Mouse (Mus musculus): ENCODE data around the gene Comp. TPM values are rescaled to one million over a fixed set of nuclear protein-coding genes. Genes with fewer than 3 reads are reported as not detected.

Gene Comp
- polyA plus RNA-seq, 1 experiment from 2014 or later, result 0.68 TPM

DNA sequence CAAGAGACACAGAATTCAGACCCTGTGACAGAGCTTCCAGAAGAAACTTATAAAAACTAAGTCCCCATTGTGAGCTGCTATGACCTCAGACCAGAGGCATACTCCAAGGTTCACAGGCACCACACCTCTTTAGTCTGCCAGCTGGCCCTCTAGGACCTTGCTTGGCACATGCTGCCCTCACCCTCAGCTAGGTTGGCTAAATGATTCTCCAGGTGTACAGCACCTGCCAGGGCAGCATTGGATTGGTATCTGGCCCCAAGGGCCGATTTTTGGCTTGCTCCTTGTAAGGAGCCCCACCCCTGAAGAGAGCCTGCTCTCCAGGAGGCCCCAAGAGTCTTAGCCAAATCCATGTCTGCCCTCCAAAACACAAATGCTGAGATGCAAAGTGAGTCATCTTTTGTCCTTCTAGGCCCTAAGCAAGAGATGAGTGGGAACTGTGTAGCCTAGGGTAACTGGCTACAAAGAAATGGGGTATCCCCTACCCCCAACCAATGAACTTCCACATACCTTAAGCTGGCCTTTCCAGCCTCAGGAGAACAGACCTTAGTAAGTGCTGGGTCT, 25.4 kb upstream of the Comp start:
- peaks cover 20% of the 10 kb centered on the region for H3K4me1 ChIP-seq (replicated peaks; ENCODE audit: control insufficient read depth, insufficient read depth, low read length)
- no peak overlapping the region for H3K27ac ChIP-seq (ENCODE audit: low read length)
- no peak overlapping the region for H3K9ac ChIP-seq (ENCODE audit: low read length)
- H3K27me3 ChIP-seq (ENCODE audit: control insufficient read depth, insufficient read depth, low read depth, low read length), result no peaks in the 10 kb centered on the region
- no peak overlapping the region for H3K4me2 ChIP-seq (ENCODE audit: low read depth, low read length)
- H3K36me3 ChIP-seq (ENCODE audit: control insufficient read depth, insufficient read depth, low read length), result peaks cover 7% of the 10 kb centered on the region
- 59% methylated on average over 1 of the region's 1 CpGs for WGBS
- no peaks in the 10 kb centered on the region for H3K9me3 ChIP-seq (ENCODE audit: control insufficient read depth, low read length)
- no peak for ATAC-seq (ENCODE audit: low read depth)
- no peak overlapping the region for H3K4me3 ChIP-seq (ENCODE audit: low read length)

- Histone ChIP-seq H3K9ac (ENCODE audit: low read length) (peak overlapping the region; percentile 99), H3K27ac (ENCODE audit: low read length) (no peak overlapping the region), H3K4me2 (ENCODE audit: low read depth, low read length) (peak overlapping the region; percentile 76), H3K9me3 (ENCODE audit: control insufficient read depth, low read length) (no peaks in the 10 kb centered on the region), H3K27me3 (ENCODE audit: control insufficient read depth, insufficient read depth, low read depth, low read length) (no peaks in the 10 kb centered on the region), H3K4me1 (replicated peaks; ENCODE audit: control insufficient read depth, insufficient read depth, low read length) (peaks cover 30% of the 10 kb centered on the region), H3K36me3 (ENCODE audit: control insufficient read depth, insufficient read depth, low read length) (no peaks in the 10 kb centered on the region), H3K4me3 (ENCODE audit: low read length) (peak overlapping the region; percentile 99)
- no peak for ATAC-seq (ENCODE audit: low read depth)
- 34% methylated on average over 15 of the region's 15 CpGs for WGBS
These were observed 22.0 kb upstream of the Comp start for GRCm38 (mm10) chr8:70351035-70351999.

DNA sequence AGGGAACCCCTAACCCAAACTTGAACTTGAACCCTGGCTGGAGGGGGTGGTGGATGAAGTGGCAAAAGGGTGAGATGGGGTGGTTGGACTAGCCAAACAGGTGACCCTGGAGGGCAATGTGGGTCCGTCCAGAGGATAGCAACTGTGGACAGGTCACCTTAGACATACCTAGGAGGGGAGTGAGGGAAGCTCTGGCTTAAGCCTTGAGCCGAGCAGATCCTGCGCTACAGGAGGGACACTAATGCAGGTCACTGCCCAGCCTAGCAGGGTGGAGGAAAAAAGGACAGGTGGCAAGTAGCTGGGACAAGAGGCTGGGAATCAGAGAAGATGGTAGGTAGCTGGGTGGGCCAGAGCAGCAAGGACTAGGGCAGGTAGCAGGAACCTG, 21.4 kb upstream of the Comp start:
- WGBS, result 8% methylated on average over 3 of the region's 3 CpGs
- Histone ChIP-seq H3K4me3 (ENCODE audit: low read length) (peak overlapping the region; percentile 99), H3K9me3 (ENCODE audit: control insufficient read depth, low read length) (no peaks in the 10 kb centered on the region), H3K27me3 (ENCODE audit: control insufficient read depth, insufficient read depth, low read depth, low read length) (no peaks in the 10 kb centered on the region), H3K4me2 (ENCODE audit: low read depth, low read length) (peak overlapping the region; percentile 76), H3K27ac (ENCODE audit: low read length) (no peak overlapping the region), H3K4me1 (replicated peaks; ENCODE audit: control insufficient read depth, insufficient read depth, low read length) (peaks cover 30% of the 10 kb centered on the region), H3K36me3 (ENCODE audit: control insufficient read depth, insufficient read depth, low read length) (no peaks in the 10 kb centered on the region), H3K9ac (ENCODE audit: low read length) (peak overlapping the region; percentile 99)
- no peak for ATAC-seq (ENCODE audit: low read depth)

- Histone ChIP-seq H3K36me3 (ENCODE audit: control insufficient read depth, insufficient read depth, low read length) (no peaks in the 10 kb centered on the region), H3K27ac (ENCODE audit: low read length) (peak overlapping the region; percentile 90), H3K4me2 (ENCODE audit: low read depth, low read length) (peak overlapping the region; percentile 76), H3K4me3 (ENCODE audit: low read length) (peak overlapping the region; percentile 99), H3K27me3 (ENCODE audit: control insufficient read depth, insufficient read depth, low read depth, low read length) (no peaks in the 10 kb centered on the region), H3K4me1 (replicated peaks; ENCODE audit: control insufficient read depth, insufficient read depth, low read length) (peaks cover 30% of the 10 kb centered on the region), H3K9ac (ENCODE audit: low read length) (peak overlapping the region; percentile 99), H3K9me3 (ENCODE audit: control insufficient read depth, low read length) (no peaks in the 10 kb centered on the region)
- WGBS, result under 1% methylated on average over 50 of the region's 64 CpGs
- peak; percentile 52 for ATAC-seq (ENCODE audit: low read depth)
These were observed 20.7 kb upstream of the Comp start for GRCm38 (mm10) chr8:70352657-70353151.

- Histone ChIP-seq H3K36me3 (ENCODE audit: control insufficient read depth, insufficient read depth, low read length) (no peaks in the 10 kb centered on the region), H3K9me3 (ENCODE audit: control insufficient read depth, low read length) (no peaks in the 10 kb centered on the region), H3K4me3 (ENCODE audit: low read length) (peak within 1 kb of the TSS; percentile 99), H3K27ac (ENCODE audit: low read length) (peak within 1 kb of the TSS; percentile 90), H3K9ac (ENCODE audit: low read length) (peak within 1 kb of the TSS; percentile 99), H3K27me3 (ENCODE audit: control insufficient read depth, insufficient read depth, low read depth, low read length) (no peaks in the 10 kb centered on the region), H3K4me2 (ENCODE audit: low read depth, low read length) (peak within 1 kb of the TSS; percentile 86), H3K4me1 (replicated peaks; ENCODE audit: control insufficient read depth, insufficient read depth, low read length) (peaks cover 30% of the 10 kb centered on the region)
- peak; percentile 94 for ATAC-seq (ENCODE audit: low read depth)
- under 1% methylated on average over 46 of the region's 69 CpGs for WGBS
These were observed 20.1 kb upstream of the Comp start, which contains the start of gene Upf1 for GRCm38 (mm10) chr8:70353194-70353817. Gene Upf1 (minus strand): TSS chr8:70353278.

- Histone ChIP-seq H3K9ac (ENCODE audit: low read length) (peak overlapping the region; percentile 75), H3K36me3 (ENCODE audit: control insufficient read depth, insufficient read depth, low read length) (no peaks in the 10 kb centered on the region), H3K27ac (ENCODE audit: low read length) (peak overlapping the region; percentile 90), H3K4me2 (ENCODE audit: low read depth, low read length) (peak overlapping the region; percentile 86), H3K4me1 (replicated peaks; ENCODE audit: control insufficient read depth, insufficient read depth, low read length) (peaks cover 30% of the 10 kb centered on the region), H3K27me3 (ENCODE audit: control insufficient read depth, insufficient read depth, low read depth, low read length) (no peaks in the 10 kb centered on the region), H3K9me3 (ENCODE audit: control insufficient read depth, low read length) (no peaks in the 10 kb centered on the region), H3K4me3 (ENCODE audit: low read length) (peak overlapping the region; percentile 99)
- ATAC-seq (ENCODE audit: low read depth), result no peak
- 53% methylated on average over 4 of the region's 4 CpGs for WGBS
These were observed 19.4 kb upstream of the Comp start for GRCm38 (mm10) chr8:70354004-70354403.

DNA sequence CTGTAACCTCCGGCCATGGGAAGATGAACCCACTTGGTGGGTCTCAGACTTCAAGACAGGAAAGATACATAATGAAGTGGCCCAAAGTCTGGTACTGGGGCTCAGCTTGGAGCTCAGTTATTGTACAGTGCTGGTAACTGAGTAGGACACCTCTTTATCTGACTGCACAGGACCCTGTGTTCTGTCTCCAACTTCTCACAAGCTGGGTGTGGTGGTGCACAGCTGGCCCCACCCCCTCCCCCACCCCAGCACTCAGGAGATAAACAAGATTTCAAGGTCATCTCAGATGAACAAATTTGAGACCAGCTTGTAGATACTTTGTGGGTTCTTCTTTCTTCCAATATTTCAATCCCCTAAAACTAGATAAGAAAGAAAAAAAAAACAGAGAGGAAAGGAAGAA, 17.2 kb upstream of the Comp start:
- WGBS, result 81% methylated on average over 1 of the region's 1 CpGs
- Histone ChIP-seq H3K27ac (ENCODE audit: low read length) (no peak overlapping the region), H3K36me3 (ENCODE audit: control insufficient read depth, insufficient read depth, low read length) (no peaks in the 10 kb centered on the region), H3K9me3 (ENCODE audit: control insufficient read depth, low read length) (no peaks in the 10 kb centered on the region), H3K27me3 (ENCODE audit: control insufficient read depth, insufficient read depth, low read depth, low read length) (no peaks in the 10 kb centered on the region), H3K9ac (ENCODE audit: low read length) (no peak overlapping the region), H3K4me3 (ENCODE audit: low read length) (no peak overlapping the region), H3K4me1 (replicated peaks; ENCODE audit: control insufficient read depth, insufficient read depth, low read length) (peaks cover 20% of the 10 kb centered on the region), H3K4me2 (ENCODE audit: low read depth, low read length) (no peak overlapping the region)
- ATAC-seq (ENCODE audit: low read depth), result no peak

DNA sequence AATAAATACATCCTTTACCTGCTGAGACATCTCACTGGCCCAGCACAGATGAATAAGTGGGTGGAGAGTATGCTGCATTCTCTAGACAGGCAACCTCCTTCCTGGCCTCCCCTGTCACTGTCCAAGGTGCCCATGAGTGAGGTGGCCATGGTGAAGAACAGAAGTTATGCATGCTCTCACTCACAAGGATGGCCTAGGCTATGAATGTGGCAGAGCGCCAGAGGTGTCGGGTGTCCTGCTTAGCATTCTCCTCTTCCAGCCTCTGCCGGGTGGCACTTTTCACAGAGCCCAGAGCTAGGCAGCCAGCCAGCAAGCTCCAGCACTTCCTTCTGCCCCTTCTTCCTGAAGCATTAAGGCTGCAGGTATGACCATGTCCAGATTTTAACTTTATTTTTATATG, 13.9 kb upstream of the Comp start:
- peaks cover 4% of the 10 kb centered on the region; the same call in 1 of the 2 replicates for H3K4me1 ChIP-seq (replicated peaks; ENCODE audit: control insufficient read depth, insufficient read depth, low read length)
- H3K4me2 ChIP-seq (ENCODE audit: low read depth, low read length), result no peak overlapping the region
- H3K27me3 ChIP-seq (ENCODE audit: control insufficient read depth, insufficient read depth, low read depth, low read length), result no peaks in the 10 kb centered on the region
- H3K9ac ChIP-seq (ENCODE audit: low read length), result no peak overlapping the region
- ATAC-seq (ENCODE audit: low read depth), result peak; percentile 13; the same call in 1 of the 2 replicates
- no peaks in the 10 kb centered on the region for H3K36me3 ChIP-seq (ENCODE audit: control insufficient read depth, insufficient read depth, low read length)
- H3K9me3 ChIP-seq (ENCODE audit: control insufficient read depth, low read length), result no peaks in the 10 kb centered on the region
- H3K4me3 ChIP-seq (ENCODE audit: low read length), result no peak overlapping the region
- WGBS, result 8% methylated on average over 3 of the region's 3 CpGs
- no peak overlapping the region for H3K27ac ChIP-seq (ENCODE audit: low read length)

- peak; percentile 49 for ATAC-seq (ENCODE audit: low read depth)
- Histone ChIP-seq H3K36me3 (ENCODE audit: control insufficient read depth, insufficient read depth, low read length) (no peaks in the 10 kb centered on the region), H3K9me3 (ENCODE audit: control insufficient read depth, low read length) (no peaks in the 10 kb centered on the region), H3K9ac (ENCODE audit: low read length) (no peak overlapping the region), H3K4me3 (ENCODE audit: low read length) (no peak overlapping the region), H3K4me2 (ENCODE audit: low read depth, low read length) (no peak overlapping the region), H3K27me3 (ENCODE audit: control insufficient read depth, insufficient read depth, low read depth, low read length) (no peaks in the 10 kb centered on the region), H3K4me1 (replicated peaks; ENCODE audit: control insufficient read depth, insufficient read depth, low read length) (peaks cover 3% of the 10 kb centered on the region; the same call in 1 of the 2 replicates), H3K27ac (ENCODE audit: low read length) (no peak overlapping the region)
- WGBS, result 50% methylated on average over 4 of the region's 4 CpGs
These were observed 12.6 kb upstream of the Comp start for GRCm38 (mm10) chr8:70360769-70361168.
